Mouse (Mus musculus): ENCODE measurements at regions not wholly inside any gene's neighbourhood (a gene's known extent, or its start where the extent isn't known, plus 50 kb on each side); places are given as distances from the start of the nearest gene placed in this dataset.

- H3K4me3 ChIP-seq (ENCODE audit: low read length), result no peak overlapping the region
- H3K36me3 ChIP-seq (ENCODE audit: control insufficient read depth, insufficient read depth, low read length), result no peaks in the 10 kb centered on the region
- WGBS, result 86% methylated on average over 2 of the region's 2 CpGs
- no peak overlapping the region for H3K27ac ChIP-seq (ENCODE audit: low read length)
- H3K4me1 ChIP-seq (ENCODE audit: control insufficient read depth, insufficient read depth, low read length), result no peaks in the 10 kb centered on the region
- no peaks in the 10 kb centered on the region for H3K27me3 ChIP-seq (replicated peaks; ENCODE audit: control insufficient read depth, insufficient read depth, low read length)
- no peaks in the 10 kb centered on the region for H3K9me3 ChIP-seq (ENCODE audit: control insufficient read depth, low read length)
- H3K4me2 ChIP-seq (ENCODE audit: low read depth, low read length), result no peak overlapping the region
- H3K9ac ChIP-seq (ENCODE audit: low read depth, low read length), result no peak overlapping the region
- no peak for ATAC-seq
Observed at GRCm38 (mm10) chr13:5546011-5546410, 315.3 kb upstream of the Klf6 start.

GRCm38 (mm10) chr13:5546937-5547336, 314.3 kb upstream of the Klf6 start:
- no peak for ATAC-seq
- Histone ChIP-seq H3K4me1 (ENCODE audit: control insufficient read depth, insufficient read depth, low read length) (no peaks in the 10 kb centered on the region), H3K4me2 (ENCODE audit: low read depth, low read length) (no peak overlapping the region), H3K36me3 (ENCODE audit: control insufficient read depth, insufficient read depth, low read length) (no peaks in the 10 kb centered on the region), H3K4me3 (ENCODE audit: low read length) (no peak overlapping the region), H3K9me3 (ENCODE audit: control insufficient read depth, low read length) (no peaks in the 10 kb centered on the region), H3K9ac (ENCODE audit: low read depth, low read length) (no peak overlapping the region), H3K27ac (ENCODE audit: low read length) (no peak overlapping the region), H3K27me3 (replicated peaks; ENCODE audit: control insufficient read depth, insufficient read depth, low read length) (no peaks in the 10 kb centered on the region)
- 35% methylated on average over 1 of the region's 1 CpGs for WGBS

- H3K4me3 ChIP-seq (ENCODE audit: low read length), result no peak overlapping the region
- peak; percentile 76 for ATAC-seq
- H3K4me2 ChIP-seq (ENCODE audit: low read depth, low read length), result no peak overlapping the region
- H3K9me3 ChIP-seq (ENCODE audit: control insufficient read depth, low read length), result no peaks in the 10 kb centered on the region
- WGBS, result 90% methylated on average over 1 of the region's 1 CpGs
- H3K36me3 ChIP-seq (ENCODE audit: control insufficient read depth, insufficient read depth, low read length), result no peaks in the 10 kb centered on the region
- no peaks in the 10 kb centered on the region for H3K27me3 ChIP-seq (replicated peaks; ENCODE audit: control insufficient read depth, insufficient read depth, low read length)
- no peak overlapping the region for H3K9ac ChIP-seq (ENCODE audit: low read depth, low read length)
- H3K4me1 ChIP-seq (ENCODE audit: control insufficient read depth, insufficient read depth, low read length), result no peaks in the 10 kb centered on the region
- no peak overlapping the region for H3K27ac ChIP-seq (ENCODE audit: low read length)
Observed at GRCm38 (mm10) chr13:5548768-5549167, 312.5 kb upstream of the Klf6 start.

GRCm38 (mm10) chr13:5549175-5549574, 312.1 kb upstream of the Klf6 start:
- 60% methylated on average over 4 of the region's 4 CpGs for WGBS
- Histone ChIP-seq H3K4me1 (ENCODE audit: control insufficient read depth, insufficient read depth, low read length) (no peaks in the 10 kb centered on the region), H3K4me3 (ENCODE audit: low read length) (no peak overlapping the region), H3K9ac (ENCODE audit: low read depth, low read length) (no peak overlapping the region), H3K9me3 (ENCODE audit: control insufficient read depth, low read length) (no peaks in the 10 kb centered on the region), H3K27me3 (replicated peaks; ENCODE audit: control insufficient read depth, insufficient read depth, low read length) (no peaks in the 10 kb centered on the region), H3K4me2 (ENCODE audit: low read depth, low read length) (no peak overlapping the region), H3K27ac (ENCODE audit: low read length) (no peak overlapping the region), H3K36me3 (ENCODE audit: control insufficient read depth, insufficient read depth, low read length) (no peaks in the 10 kb centered on the region)
- ATAC-seq, result peak; percentile 88

- Histone ChIP-seq H3K27me3 (replicated peaks; ENCODE audit: control insufficient read depth, insufficient read depth, low read length) (no peaks in the 10 kb centered on the region), H3K4me2 (ENCODE audit: low read depth, low read length) (no peak overlapping the region), H3K4me1 (ENCODE audit: control insufficient read depth, insufficient read depth, low read length) (no peaks in the 10 kb centered on the region), H3K9ac (ENCODE audit: low read depth, low read length) (no peak overlapping the region), H3K4me3 (ENCODE audit: low read length) (no peak overlapping the region), H3K27ac (ENCODE audit: low read length) (no peak overlapping the region), H3K36me3 (ENCODE audit: control insufficient read depth, insufficient read depth, low read length) (no peaks in the 10 kb centered on the region), H3K9me3 (ENCODE audit: control insufficient read depth, low read length) (no peaks in the 10 kb centered on the region)
- ATAC-seq, result peak; percentile 24
- 92% methylated on average over 7 of the region's 7 CpGs for WGBS
Observed at GRCm38 (mm10) chr13:5549747-5550146, 311.5 kb upstream of the Klf6 start.

- no peaks in the 10 kb centered on the region for H3K27me3 ChIP-seq (replicated peaks; ENCODE audit: control insufficient read depth, insufficient read depth, low read length)
- 98% methylated on average over 3 of the region's 3 CpGs for WGBS
- H3K27ac ChIP-seq (ENCODE audit: low read length), result no peak overlapping the region
- ATAC-seq, result no peak
- no peak overlapping the region for H3K4me3 ChIP-seq (ENCODE audit: low read length)
- H3K9me3 ChIP-seq (ENCODE audit: control insufficient read depth, low read length), result no peaks in the 10 kb centered on the region
- H3K9ac ChIP-seq (ENCODE audit: low read depth, low read length), result no peak overlapping the region
- H3K36me3 ChIP-seq (ENCODE audit: control insufficient read depth, insufficient read depth, low read length), result no peaks in the 10 kb centered on the region
- no peak overlapping the region for H3K4me2 ChIP-seq (ENCODE audit: low read depth, low read length)
- no peaks in the 10 kb centered on the region for H3K4me1 ChIP-seq (ENCODE audit: control insufficient read depth, insufficient read depth, low read length)
Observed at GRCm38 (mm10) chr13:5550354-5550753, 310.9 kb upstream of the Klf6 start.

GRCm38 (mm10) chr13:5551131-5551530, 310.2 kb upstream of the Klf6 start:
- ATAC-seq, result no peak

GRCm38 (mm10) chr13:5553461-5553860, 307.8 kb upstream of the Klf6 start:
- H3K36me3 ChIP-seq (ENCODE audit: control insufficient read depth, insufficient read depth, low read length), result no peaks in the 10 kb centered on the region
- H3K27me3 ChIP-seq (replicated peaks; ENCODE audit: control insufficient read depth, insufficient read depth, low read length), result no peaks in the 10 kb centered on the region
- ATAC-seq, result no peak
- no peaks in the 10 kb centered on the region for H3K9me3 ChIP-seq (ENCODE audit: control insufficient read depth, low read length)
- H3K4me3 ChIP-seq (ENCODE audit: low read length), result no peak overlapping the region
- H3K4me2 ChIP-seq (ENCODE audit: low read depth, low read length), result no peak overlapping the region
- H3K9ac ChIP-seq (ENCODE audit: low read depth, low read length), result no peak overlapping the region
- H3K4me1 ChIP-seq (ENCODE audit: control insufficient read depth, insufficient read depth, low read length), result no peaks in the 10 kb centered on the region
- no peak overlapping the region for H3K27ac ChIP-seq (ENCODE audit: low read length)

More at GRCm38 (mm10) chr13:5551131-5551530, 310.2 kb upstream of the Klf6 start:
- Histone ChIP-seq H3K4me3 (ENCODE audit: low read length) (no peak overlapping the region), H3K9me3 (ENCODE audit: control insufficient read depth, low read length) (no peaks in the 10 kb centered on the region), H3K27ac (ENCODE audit: low read length) (no peak overlapping the region), H3K9ac (ENCODE audit: low read depth, low read length) (no peak overlapping the region), H3K36me3 (ENCODE audit: control insufficient read depth, insufficient read depth, low read length) (no peaks in the 10 kb centered on the region), H3K4me1 (ENCODE audit: control insufficient read depth, insufficient read depth, low read length) (no peaks in the 10 kb centered on the region), H3K27me3 (replicated peaks; ENCODE audit: control insufficient read depth, insufficient read depth, low read length) (no peaks in the 10 kb centered on the region), H3K4me2 (ENCODE audit: low read depth, low read length) (no peak overlapping the region)
- 92% methylated on average over 4 of the region's 4 CpGs for WGBS

- H3K9me3 ChIP-seq (ENCODE audit: control insufficient read depth, low read length), result no peaks in the 10 kb centered on the region
Observed at GRCm38 (mm10) chr13:5558095-5558494, 303.2 kb upstream of the Klf6 start.

GRCm38 (mm10) chr13:5566479-5566878, 294.8 kb upstream of the Klf6 start:
- H3K4me1 ChIP-seq (ENCODE audit: control insufficient read depth, insufficient read depth, low read length), result no peaks in the 10 kb centered on the region
- no peaks in the 10 kb centered on the region for H3K36me3 ChIP-seq (ENCODE audit: control insufficient read depth, insufficient read depth, low read length)
- no peak overlapping the region for H3K4me2 ChIP-seq (ENCODE audit: low read depth, low read length)
- H3K27ac ChIP-seq (ENCODE audit: low read length), result no peak overlapping the region
- ATAC-seq, result peak; percentile 85
- H3K9me3 ChIP-seq (ENCODE audit: control insufficient read depth, low read length), result no peaks in the 10 kb centered on the region
- 54% methylated on average over 2 of the region's 2 CpGs for WGBS
- H3K27me3 ChIP-seq (replicated peaks; ENCODE audit: control insufficient read depth, insufficient read depth, low read length), result no peaks in the 10 kb centered on the region
- H3K9ac ChIP-seq (ENCODE audit: low read depth, low read length), result no peak overlapping the region
- no peak overlapping the region for H3K4me3 ChIP-seq (ENCODE audit: low read length)

More at GRCm38 (mm10) chr13:5558095-5558494, 303.2 kb upstream of the Klf6 start:
- H3K4me3 ChIP-seq (ENCODE audit: low read length), result no peak overlapping the region
- no peak for ATAC-seq
- H3K27ac ChIP-seq (ENCODE audit: low read length), result no peak overlapping the region
- no peak overlapping the region for H3K4me2 ChIP-seq (ENCODE audit: low read depth, low read length)
- no peaks in the 10 kb centered on the region for H3K27me3 ChIP-seq (replicated peaks; ENCODE audit: control insufficient read depth, insufficient read depth, low read length)
- H3K36me3 ChIP-seq (ENCODE audit: control insufficient read depth, insufficient read depth, low read length), result no peaks in the 10 kb centered on the region
- no peaks in the 10 kb centered on the region for H3K4me1 ChIP-seq (ENCODE audit: control insufficient read depth, insufficient read depth, low read length)
- no peak overlapping the region for H3K9ac ChIP-seq (ENCODE audit: low read depth, low read length)
